Mouse (Mus musculus) liver, adult 2 months (tissue): ENCODE measurements around the gene Lmo7. TPM values are rescaled to one million over a fixed set of nuclear protein-coding genes. Genes with fewer than 3 reads are reported as not detected.
A peak's percentile ranks its signal among the peaks of the same experiment; 100 is the strongest.

Experiments used
- DNase-seq: peaks from one replicate; pipeline ENCODE4 v3.0.0-alpha.2; 2011; ENCODE audit warnings: low read depth, low spot score; ENCODE audit errors: extremely low read depth
- H3K27ac ChIP-seq: fragments of 200-500 bp; replicated peaks from 2 replicates; pipeline ENCODE4 v1.5.1; 2012; ENCODE audit warnings: low read depth, mild to moderate bottlenecking, control low read depth, inconsistent platforms, low read length; ENCODE audit not compliant: insufficient read depth
- H3K27me3 ChIP-seq: fragments of 200-500 bp; 2 replicates; pipeline ENCODE4 v1.6.1; 2012; ENCODE audit warnings: mild to moderate bottlenecking, moderate library complexity, low read length, inconsistent platforms; ENCODE audit not compliant: control insufficient read depth, insufficient read depth
- H3K36me3 ChIP-seq: fragments of 200-500 bp; 2 replicates; pipeline ENCODE4 v1.6.1; 2012; ENCODE audit warnings: low read length, inconsistent platforms; ENCODE audit not compliant: control insufficient read depth, insufficient read depth
- H3K4me1 ChIP-seq: fragments of 200-500 bp; 2 replicates; pipeline ENCODE4 v1.6.1; 2011; ENCODE audit warnings: low read length; ENCODE audit not compliant: control insufficient read depth, insufficient read depth
- H3K4me3 ChIP-seq: fragments of 200-500 bp; 2 replicates; pipeline ENCODE4 v1.5.1; 2011; ENCODE audit warnings: low read depth, mild to moderate bottlenecking, control low read depth, low read length, moderate library complexity; ENCODE audit not compliant: insufficient read depth
- H3K79me2 ChIP-seq: fragments of 200-500 bp; 2 replicates; pipeline ENCODE4 v1.6.1; 2012; ENCODE audit warnings: inconsistent platforms, mild to moderate bottlenecking, low read length, moderate library complexity; ENCODE audit not compliant: control insufficient read depth, insufficient read depth
- H3K9ac ChIP-seq: fragments of 200-500 bp; 2 replicates; pipeline ENCODE4 v1.6.1; 2012; ENCODE audit warnings: low read depth, mild to moderate bottlenecking, control low read depth, inconsistent platforms, low read length
- CTCF ChIP-seq: fragments of 200-500 bp; IDR thresholded peaks from 2 replicates; pipeline ENCODE4 v1.5.1; 2011; ENCODE audit warnings: low read depth, low read length, control low read depth
- POLR2A ChIP-seq: fragments of 200-500 bp; IDR thresholded peaks from 2 replicates; pipeline ENCODE4 v1.6.1; 2011; ENCODE audit warnings: low read length, control low read depth; ENCODE audit not compliant: insufficient read depth; ENCODE audit errors: extremely low read depth
- WGBS: fragments of 180-500 bp; shearing (Covaris S2); methylation state at CpG from one replicate; pipeline ENCODE4 v1.1.7; 2018; 5-methylcytosine and 5-hydroxymethylcytosine counted together
- polyA plus RNA-seq: library from polyadenylated mRNA; depleted of rRNA; stranded (reverse); fragments of >200 nt; gene quantifications from 2 replicates; pipeline ENCODE4 v1.2.3, GENCODE M21; 2012
- total RNA-seq: library from RNA; depleted of rRNA; stranded (reverse); fragments of >200 nt; gene quantifications from 2 replicates; pipeline ENCODE4 v1.2.3, GENCODE M21; 2014

Gene Lmo7
- total and polyA plus RNA-seq, 2 experiments, result 7.1 to 30.0 TPM

DNA sequence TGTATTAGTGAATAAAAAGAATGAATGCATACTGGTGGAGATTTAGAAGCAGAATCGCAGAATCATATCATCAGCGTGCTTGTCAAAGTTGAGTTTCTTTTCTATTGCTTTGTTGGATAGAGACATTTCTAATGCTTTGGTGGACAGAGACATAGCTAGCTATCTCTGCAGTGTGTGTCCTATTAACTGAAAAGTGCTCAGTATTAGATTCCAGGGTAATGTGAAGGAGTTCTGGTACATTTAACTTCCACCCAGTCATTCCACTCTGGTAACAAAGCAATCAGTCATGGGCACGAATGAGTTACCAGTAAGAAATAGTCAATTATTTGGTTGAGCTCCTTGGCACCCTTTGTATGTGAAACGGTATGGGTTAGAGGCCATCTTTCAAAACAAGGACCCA, 76.8 kb downstream of the Lmo7 start:
- H3K9ac ChIP-seq, result no peak overlapping the region
- H3K36me3 ChIP-seq, result no peaks in the 10 kb centered on the region
- no peaks in the 10 kb centered on the region for H3K4me1 ChIP-seq
- H3K27ac ChIP-seq, result no peak overlapping the region
- 87% methylated on average over 4 of the region's 4 CpGs for WGBS
- no peaks in the 10 kb centered on the region for H3K27me3 ChIP-seq
- no peak for DNase-seq
- H3K4me3 ChIP-seq, result no peak overlapping the region
- TF ChIP-seq POLR2A (no peak), CTCF (no peak)
- H3K79me2 ChIP-seq, result no peaks in the 10 kb centered on the region

DNA sequence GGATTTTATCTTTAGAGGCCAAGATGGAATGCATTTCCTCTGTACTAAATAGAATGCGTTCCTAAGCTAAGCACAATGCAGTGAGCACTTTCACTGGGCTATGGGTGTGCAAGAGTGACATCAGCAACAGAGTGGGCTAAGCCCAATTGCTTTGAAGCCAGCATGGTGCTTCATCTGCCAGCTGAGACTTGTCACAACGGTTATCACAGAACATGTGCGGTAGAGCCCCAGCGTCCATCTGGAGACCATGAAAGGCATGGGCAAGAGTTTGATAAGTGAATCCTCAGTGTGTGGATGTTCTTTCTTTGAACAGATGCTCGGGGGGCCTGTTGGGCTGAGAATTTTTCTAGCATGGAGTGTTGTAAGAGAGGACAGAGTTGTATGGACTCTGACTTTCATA, 86.7 kb downstream of the Lmo7 start:
- Histone ChIP-seq H3K4me1 (no peaks in the 10 kb centered on the region), H3K36me3 (no peaks in the 10 kb centered on the region), H3K4me3 (no peak overlapping the region), H3K27ac (no peak overlapping the region), H3K9ac (no peak overlapping the region), H3K27me3 (no peaks in the 10 kb centered on the region), H3K79me2 (no peaks in the 10 kb centered on the region)
- DNase-seq, result no peak
- 87% methylated on average over 5 of the region's 5 CpGs for WGBS
- TF ChIP-seq POLR2A, result no peak
- no peak for TF ChIP-seq CTCF

DNA sequence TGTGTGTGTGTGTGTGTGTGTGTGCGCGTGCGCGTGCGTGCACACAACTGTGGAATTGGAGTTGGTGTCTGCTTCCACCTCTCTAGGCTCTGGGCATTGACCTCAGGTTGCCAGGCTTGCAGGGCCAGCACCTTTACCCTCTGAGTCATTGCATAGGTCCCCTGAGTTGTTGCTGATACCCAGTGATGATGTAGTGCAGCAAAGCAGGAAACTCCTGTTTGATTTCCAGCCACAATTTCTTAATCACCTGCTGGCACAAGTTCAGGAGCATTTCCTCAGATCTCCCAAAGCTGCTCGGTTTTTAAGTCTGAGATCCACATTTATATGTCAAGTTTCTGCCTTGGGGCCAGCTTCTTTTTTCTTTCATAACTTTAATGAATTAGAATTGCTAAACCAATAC, 92.6 kb downstream of the Lmo7 start:
- no peak overlapping the region for H3K27ac ChIP-seq
- 82% methylated on average over 6 of the region's 6 CpGs for WGBS

DNA sequence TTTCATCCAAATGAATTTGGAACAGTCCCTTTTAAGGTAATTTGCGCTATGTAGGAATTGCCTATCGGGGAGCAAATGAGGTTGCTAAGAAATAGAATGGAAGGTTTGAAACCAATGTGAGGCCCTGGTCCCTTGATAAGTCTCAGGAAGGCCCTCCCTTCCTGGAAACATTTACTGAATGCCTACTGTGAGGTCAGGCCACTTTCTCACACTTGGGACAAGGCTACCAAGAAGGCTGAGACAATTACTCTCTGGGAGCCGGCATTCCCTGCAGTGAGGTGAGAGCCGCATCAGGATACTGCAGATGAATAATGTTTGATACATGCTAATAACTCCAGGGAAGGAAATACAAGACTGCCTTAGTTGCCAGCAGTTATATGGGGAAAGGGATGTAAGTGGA, 93.1 kb downstream of the Lmo7 start:
- TF ChIP-seq POLR2A (no peak), CTCF (no peak)
- Histone ChIP-seq H3K4me1 (no peaks in the 10 kb centered on the region), H3K27me3 (no peaks in the 10 kb centered on the region), H3K79me2 (no peaks in the 10 kb centered on the region), H3K4me3 (no peak overlapping the region), H3K36me3 (no peaks in the 10 kb centered on the region), H3K27ac (no peak overlapping the region), H3K9ac (no peak overlapping the region)
- no peak for DNase-seq
- 76% methylated on average over 4 of the region's 4 CpGs for WGBS

More for the DNA sequence above, 92.6 kb downstream of the Lmo7 start:
- H3K9ac ChIP-seq, result no peak overlapping the region
- no peaks in the 10 kb centered on the region for H3K27me3 ChIP-seq
- H3K36me3 ChIP-seq, result no peaks in the 10 kb centered on the region
- H3K79me2 ChIP-seq, result no peaks in the 10 kb centered on the region
- TF ChIP-seq POLR2A (no peak), CTCF (no peak)
- H3K4me3 ChIP-seq, result no peak overlapping the region
- no peaks in the 10 kb centered on the region for H3K4me1 ChIP-seq
- peak; percentile 20 for DNase-seq

DNA sequence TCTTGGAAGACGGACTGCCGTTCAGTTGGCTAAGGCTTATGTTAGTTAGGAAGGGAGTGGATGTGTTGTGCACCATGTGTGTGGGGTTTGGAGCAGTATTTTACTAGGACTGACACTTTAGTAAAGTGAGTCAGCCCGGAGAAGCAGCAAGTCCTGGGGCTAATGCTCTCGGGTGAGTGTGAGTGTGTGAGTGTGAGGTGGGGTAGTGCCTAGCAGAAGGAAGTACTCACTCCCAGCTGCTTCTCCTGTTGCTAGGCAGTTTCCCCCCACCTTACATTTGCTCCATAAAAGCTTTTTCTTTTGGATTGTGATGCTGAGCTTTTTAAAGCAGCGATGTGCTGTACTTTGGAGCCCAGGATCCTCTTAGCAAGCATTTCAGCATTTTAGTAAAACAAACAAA, 99.9 kb downstream of the Lmo7 start:
- Histone ChIP-seq H3K27me3 (no peaks in the 10 kb centered on the region), H3K79me2 (no peaks in the 10 kb centered on the region), H3K9ac (no peak overlapping the region), H3K36me3 (no peaks in the 10 kb centered on the region), H3K4me3 (no peak overlapping the region), H3K4me1 (no peaks in the 10 kb centered on the region), H3K27ac (no peak overlapping the region)
- 73% methylated on average over 5 of the region's 5 CpGs for WGBS
- no peak for DNase-seq
- TF ChIP-seq POLR2A, result no peak
- TF ChIP-seq CTCF, result no peak

DNA sequence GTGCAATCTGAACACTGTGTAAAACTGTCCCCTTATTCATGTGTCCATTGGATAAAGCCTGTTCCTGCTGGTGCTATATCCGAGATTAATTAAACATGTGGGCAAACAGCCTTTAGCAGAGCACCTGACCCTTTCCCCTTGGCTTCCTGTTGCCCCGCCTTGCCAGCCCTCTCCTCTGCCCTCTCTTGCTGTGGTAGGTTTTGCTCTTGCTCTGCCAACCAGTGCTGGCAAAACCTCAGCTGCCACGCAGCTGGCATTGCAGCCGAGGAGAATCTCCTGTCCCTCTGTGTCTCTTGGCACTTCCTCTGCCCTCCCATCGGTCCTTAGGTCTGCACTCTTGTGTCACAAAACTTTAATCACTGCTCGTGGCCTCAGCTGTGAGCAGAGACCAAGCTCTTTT, 100.4 kb downstream of the Lmo7 start:
- Histone ChIP-seq H3K79me2 (no peaks in the 10 kb centered on the region), H3K36me3 (no peaks in the 10 kb centered on the region), H3K27ac (no peak overlapping the region), H3K4me3 (no peak overlapping the region), H3K27me3 (no peaks in the 10 kb centered on the region), H3K4me1 (no peaks in the 10 kb centered on the region), H3K9ac (no peak overlapping the region)
- 29% methylated on average over 6 of the region's 6 CpGs for WGBS
- DNase-seq, result peak; percentile 60
- TF ChIP-seq CTCF (no peak), POLR2A (no peak)
